Mouse (Mus musculus): ENCODE results near the gene Ankrd24. TPM values are rescaled to one million over a fixed set of nuclear protein-coding genes. Genes with fewer than 3 reads are reported as not detected.
A peak's percentile ranks its signal among the peaks of the same experiment; 100 is the strongest.
"Not testable (repeated sequence)": the region's sequence is repeated elsewhere in the genome, so short reads cannot be mapped to it uniquely, and the experiment has no call there.

The Ankrd24 gene
- total RNA-seq, 2 experiments from 2014 or later, result 37.9 to 44.6 TPM

DNA sequence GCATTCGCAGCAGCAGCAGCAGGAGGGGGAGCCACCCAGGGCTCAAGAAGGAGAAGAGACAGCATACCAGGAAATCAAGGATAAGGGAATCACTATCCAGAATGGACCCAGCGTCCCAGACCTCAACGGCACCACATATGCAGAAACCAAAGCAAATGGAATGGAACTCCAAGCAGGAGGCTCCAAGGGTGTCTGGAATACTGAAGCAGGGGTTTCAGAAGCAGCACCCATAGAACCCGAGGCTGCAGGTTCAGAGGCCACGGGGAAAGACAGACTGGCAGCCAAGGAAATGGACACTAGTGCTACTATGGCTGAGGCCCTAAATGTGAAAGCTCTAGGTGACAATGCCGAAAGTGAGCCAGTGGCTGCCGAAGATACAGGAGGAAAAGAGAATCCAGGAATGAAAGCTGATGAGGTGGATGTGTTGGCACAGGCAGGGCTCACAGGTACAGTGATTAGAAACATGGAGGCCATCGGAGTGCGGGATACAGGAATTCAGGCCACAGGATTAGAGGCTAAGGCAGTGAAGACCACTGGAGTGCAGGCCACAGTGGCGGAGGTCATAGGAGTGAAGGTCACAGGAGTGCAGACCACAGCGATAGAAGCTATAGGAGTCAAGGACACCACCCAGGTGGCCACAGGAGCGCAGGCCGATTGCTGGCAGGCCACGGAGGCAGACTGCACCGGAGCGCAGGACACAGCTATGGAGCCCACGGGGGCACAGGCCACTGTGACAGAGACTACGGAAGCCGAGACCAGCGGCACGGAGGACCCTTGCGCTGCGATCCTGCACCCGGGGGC, 14.5 kb downstream of the Ankrd24 start:
- no peak for DNase-seq
- intact Hi-C loops (cut with DNase I), result no loop called here

DNA sequence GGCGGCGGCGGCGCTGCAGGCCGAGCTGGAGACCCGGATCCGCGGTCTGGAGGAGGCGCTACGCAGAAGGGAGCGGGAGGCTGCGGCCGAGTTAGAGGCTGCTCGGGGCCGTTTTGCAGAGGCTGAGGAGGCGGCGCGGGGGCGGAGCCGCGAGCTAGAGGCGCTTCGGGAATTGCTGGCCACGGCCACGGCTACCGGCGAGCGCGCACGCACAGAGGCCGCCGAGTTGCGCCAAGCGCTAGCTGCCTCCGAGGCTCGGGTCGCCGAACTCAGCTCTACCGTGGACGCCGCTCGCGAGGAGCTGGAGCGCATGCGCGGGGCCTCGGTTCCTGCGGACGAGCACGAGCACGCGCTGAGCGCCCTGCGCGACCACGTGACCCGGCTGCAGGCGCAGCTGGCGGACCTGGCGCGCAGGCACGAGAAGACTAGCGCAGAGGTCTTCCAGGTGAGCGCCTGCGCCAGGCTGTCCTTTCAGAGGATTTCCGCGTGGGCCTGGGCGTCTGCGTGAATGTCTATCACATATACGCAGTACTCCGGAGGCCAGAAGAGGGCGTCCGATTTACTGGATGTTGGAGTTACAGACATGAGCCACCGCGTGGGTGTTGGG, 15.2 kb downstream of the Ankrd24 start:
- intact Hi-C loops (cut with DNase I), result no loop called here
- DNase-seq, result peak; percentile 98

DNA sequence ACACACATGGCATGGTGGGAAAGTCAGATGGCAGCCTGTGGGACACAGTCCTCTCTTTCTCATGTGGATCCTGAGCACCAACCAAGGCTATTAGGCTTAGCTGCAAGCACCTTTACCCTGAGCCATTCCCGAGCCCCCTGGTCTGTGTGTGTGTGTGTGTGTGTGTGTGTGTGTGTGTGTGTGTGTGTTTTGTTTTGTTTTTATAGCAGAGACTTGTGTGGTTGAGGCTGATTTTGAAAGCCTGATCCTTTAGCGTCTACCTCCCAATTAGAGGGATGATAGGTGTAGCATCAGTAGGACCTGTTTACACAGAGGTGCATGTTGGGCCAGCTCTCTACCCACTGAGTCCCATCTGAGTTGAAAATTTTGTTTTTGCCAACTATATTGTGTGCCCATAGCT, 15.8 kb downstream of the Ankrd24 start:
- DNase-seq, result no peak
- intact Hi-C loops (cut with DNase I), result no loop called here

DNA sequence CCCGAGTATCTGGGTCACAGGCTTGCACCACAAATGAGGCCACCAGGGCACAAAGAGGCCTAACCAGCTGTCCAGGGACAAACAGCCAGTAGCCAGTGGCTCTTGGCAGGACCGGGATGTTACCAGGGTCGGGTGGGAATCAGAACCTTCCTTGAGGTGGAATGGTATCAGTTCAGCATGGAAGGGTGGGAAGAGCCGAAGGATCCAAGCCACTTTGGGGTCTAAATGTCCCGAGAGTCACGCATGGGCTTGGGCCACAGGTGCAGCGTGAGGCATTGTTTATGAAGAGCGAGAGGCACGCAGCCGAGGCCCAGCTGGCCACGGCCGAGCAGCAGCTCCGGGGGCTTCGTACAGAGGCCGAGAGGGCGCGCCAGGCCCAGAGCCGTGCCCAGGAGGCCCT, 16.4 kb downstream of the Ankrd24 start:
- DNase-seq, result no peak
- intact Hi-C loops (cut with DNase I), result no loop called here

DNA sequence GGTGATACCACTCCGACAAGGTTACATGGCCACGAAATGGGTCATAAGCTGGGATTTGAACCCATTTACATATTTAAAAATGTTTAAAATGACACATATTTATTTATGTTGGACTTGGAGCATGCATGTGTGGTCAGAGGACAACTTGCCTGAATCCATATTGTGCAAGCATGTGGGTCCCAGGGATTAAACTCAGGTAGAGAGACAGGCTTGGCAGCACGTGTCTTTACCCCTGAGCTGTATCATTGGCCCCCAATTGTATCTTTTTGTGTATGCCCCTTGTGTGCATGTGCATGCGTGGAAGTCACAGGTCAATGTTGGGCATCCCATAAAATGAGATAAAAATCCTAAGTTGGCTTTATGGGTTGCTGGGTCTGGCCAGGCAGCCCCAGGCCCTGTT, 17.1 kb downstream of the Ankrd24 start:
- intact Hi-C loops (cut with DNase I), result no loop called here
- no peak for DNase-seq

DNA sequence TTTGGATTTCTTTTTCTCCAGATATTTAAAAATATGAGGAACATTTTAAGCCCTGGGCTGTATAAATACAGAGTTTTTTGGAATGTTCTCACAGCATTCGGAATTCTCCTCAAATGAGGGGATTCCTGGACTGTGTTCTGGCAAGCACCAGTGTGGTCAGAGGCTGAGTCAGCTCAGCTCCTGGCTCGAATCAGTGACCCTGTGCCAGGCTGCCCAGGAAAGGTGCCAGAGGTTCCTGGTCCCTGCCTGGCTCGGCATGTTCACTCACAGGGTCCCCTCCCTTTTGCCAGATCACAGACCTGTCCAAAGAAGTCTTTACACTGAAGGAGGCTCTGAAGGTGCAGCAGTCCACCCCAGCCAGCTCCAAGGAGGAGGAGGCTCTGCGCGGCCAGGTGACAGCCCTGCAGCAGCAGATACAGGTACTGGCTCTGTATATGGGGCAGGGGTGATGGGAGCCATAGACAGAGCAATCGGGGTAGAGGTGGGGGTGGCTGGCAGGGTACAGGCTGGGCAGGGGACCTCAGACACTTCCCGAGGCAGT, 17.7 kb downstream of the Ankrd24 start:
- intact Hi-C loops (cut with DNase I), result no loop called here
- DNase-seq, result no peak

DNA sequence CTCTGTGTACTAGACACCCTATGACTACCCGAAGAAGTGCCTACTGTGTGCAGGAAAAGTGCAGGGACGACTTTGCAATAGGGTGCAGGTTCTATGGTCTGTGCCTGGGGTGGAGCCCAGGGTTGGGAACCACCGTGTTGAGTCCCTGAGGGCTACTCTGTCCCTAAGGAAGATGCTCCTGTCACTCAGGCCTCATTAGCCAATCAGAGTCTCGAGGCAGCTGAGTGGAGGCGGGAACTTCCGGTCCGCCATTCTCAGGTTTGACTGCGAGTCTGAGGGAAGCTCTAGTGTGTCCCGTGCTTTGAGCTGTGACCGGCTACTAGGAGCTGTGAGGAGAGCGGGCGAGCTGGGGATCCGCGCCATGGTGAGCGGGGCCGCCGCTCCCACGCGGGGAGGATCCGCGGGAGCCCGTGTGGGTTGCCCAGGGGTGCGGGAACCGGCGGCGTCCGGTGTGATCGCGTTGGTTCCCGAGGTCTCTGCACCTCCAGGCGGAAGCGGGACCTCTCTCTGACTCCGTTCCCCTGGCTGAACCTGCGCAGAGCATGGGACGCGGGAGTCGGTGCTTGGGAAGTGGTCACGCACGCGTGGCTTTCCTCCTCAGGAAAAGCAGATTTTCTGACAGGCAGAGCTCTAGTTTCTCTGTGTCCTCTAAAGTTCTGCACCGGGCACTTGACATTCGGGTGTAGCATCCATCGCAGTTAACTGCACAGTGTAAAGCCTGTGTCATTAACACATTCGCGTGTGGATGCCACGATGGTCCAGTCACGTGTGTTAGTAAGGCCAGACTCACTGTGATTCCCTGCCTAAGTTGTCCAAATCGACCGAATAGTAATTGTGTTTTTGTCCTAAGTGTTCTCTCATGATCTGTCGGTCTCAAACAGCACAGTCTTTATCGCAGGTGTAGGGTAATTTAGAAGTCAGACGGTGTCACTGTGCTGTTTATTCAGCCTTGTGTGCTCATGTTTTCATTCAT, 20.7 kb downstream of the Ankrd24 start, which contains the start of gene Gm10778:
Gene Gm10778 (plus strand): TSS at position 257 of the 973 bp plus-strand sequence.
- DNase-seq, result peak; percentile 84
- intact Hi-C loops (cut with DNase I), result not testable (repeated sequence)

DNA sequence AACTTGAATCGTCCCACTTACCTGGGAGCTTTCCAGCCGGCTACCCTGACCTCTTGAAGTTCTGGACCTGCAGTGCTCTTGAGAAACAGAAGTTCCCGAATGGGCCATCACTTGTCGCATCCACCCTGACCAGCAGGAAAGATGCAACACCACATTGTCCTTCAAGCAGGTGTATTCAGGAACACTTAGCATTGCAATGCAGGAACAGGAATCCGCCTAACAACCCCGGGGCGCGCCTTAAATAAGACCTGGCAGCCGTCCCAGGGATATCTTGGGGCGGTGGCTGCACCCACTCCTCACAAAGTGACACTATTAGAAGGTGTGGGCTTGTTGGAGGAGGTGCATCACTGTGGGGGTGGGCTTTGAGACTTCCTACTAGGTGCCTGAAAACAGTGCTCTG, 26.8 kb downstream of the Ankrd24 start:
- DNase-seq, result no peak
- intact Hi-C loops (cut with DNase I), result no loop called here

DNA sequence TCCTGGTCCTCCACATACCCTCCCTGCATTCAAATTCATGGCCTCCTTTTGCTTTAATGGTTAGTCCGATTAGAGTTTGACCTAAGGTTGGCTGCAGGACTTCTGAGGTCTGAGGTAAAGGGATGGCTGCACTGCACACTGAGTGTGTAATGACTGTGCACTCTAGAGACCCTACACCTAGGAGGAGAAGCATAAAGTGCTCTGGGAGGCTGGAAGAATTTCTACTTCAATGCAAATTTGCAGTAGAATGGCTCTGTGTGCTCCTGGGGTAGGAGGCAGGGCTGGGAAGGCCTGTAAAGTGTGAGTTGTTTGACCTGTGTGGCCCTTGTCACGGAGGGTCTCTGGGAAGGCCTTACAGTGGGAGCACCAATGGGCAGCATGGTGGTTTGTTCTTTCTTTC, 27.8 kb downstream of the Ankrd24 start:
- intact Hi-C loops (cut with DNase I), result no loop called here
- no peak for DNase-seq

DNA sequence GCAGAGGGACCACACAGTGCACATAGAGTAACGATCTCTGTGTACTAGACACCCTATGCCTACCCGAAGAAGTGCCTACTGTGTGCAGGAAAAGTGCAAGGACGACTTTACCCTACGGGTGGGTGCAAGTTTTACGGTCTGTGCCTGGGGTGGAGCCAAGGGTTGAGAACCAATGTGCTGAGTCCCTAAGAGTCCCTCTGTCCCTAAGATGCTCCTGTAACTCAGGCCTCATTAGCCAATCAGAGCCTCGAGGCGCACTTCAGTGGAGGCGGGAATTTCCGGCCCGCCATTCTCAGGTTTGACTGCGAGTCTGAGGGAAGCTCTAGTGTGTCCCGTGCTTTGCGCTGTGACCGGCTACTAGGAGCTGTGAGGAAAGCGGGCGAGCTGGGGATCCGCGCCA, 58.8 kb downstream of the Ankrd24 start:
- intact Hi-C loops (cut with DNase I); DNase-seq: not testable (repeated sequence)

Other genes starting within 250 kb of the Ankrd24 start
- 10 to 100 TPM; 58.8 to 61.5 TPM for gene Dohh, start 244.1 kb upstream of the Ankrd24 start, total RNA-seq (2021)
- gene Gm48551, start 244.1 kb upstream of the Ankrd24 start, total RNA-seq (2021), result 1 to 10 TPM; 3.7 to 4.4 TPM
- gene Gm48552, start 239.5 kb upstream of the Ankrd24 start, total RNA-seq (2021), result 1 to 10 TPM; 2.7 to 5.9 TPM
- gene Smim24, start 235.5 kb upstream of the Ankrd24 start, total RNA-seq (2021), result 1 to 10 TPM; 1.5 to 2.3 TPM
- 10 to 100 TPM; 29.5 to 31.1 TPM for gene Nfic, start 172.9 kb upstream of the Ankrd24 start, total RNA-seq (2021)
- 100 to 1,000 TPM; 303 to 316 TPM for gene Celf5, start 145.8 kb upstream of the Ankrd24 start, total RNA-seq (2021)
- gene Ncln, start 132.1 kb upstream of the Ankrd24 start, total RNA-seq (2021), result 100 to 1,000 TPM; 104 to 105 TPM
- gene S1pr4, start 128.4 kb upstream of the Ankrd24 start, total RNA-seq (2021), result under 1 TPM; 0.14 to 0.66 TPM
- gene Gna15, start 104.3 kb upstream of the Ankrd24 start, total RNA-seq (2021), result 1 to 10 TPM; 1.1 to 1.6 TPM
- gene Gna11, start 83.3 kb upstream of the Ankrd24 start, total RNA-seq (2021), result 100 to 1,000 TPM; 116 to 117 TPM
- 100 to 1,000 TPM; 474 to 479 TPM for gene Aes, start 69.1 kb upstream of the Ankrd24 start, total RNA-seq (2021)
- gene Tle2, start 54.0 kb upstream of the Ankrd24 start, total RNA-seq (2021), result 10 to 100 TPM; 34.0 to 44.5 TPM
- 1 to 10 TPM; 2.2 to 3.2 TPM for gene Tle6, start 27.5 kb upstream of the Ankrd24 start, total RNA-seq (2021)
- gene BC025920, start 22.3 kb upstream of the Ankrd24 start, total RNA-seq (2021), result 1 to 10 TPM; 2.5 to 2.7 TPM
- gene Sirt6, start 743 bp upstream of the Ankrd24 start, total RNA-seq (2021), result 10 to 100 TPM; 37.4 to 38.1 TPM
- 1 to 10 TPM; 5.4 to 5.5 TPM for gene Gm10778, start 20.5 kb downstream of the Ankrd24 start, total RNA-seq (2021)
- 10 to 100 TPM; 10.5 to 13.1 TPM for gene Zfp433, start 76.3 kb downstream of the Ankrd24 start, total RNA-seq (2021)
- gene Gm3055, start 142.6 kb downstream of the Ankrd24 start, total RNA-seq (2021), result 10 to 100 TPM in 1 of 2 experiments, 1 to 10 TPM in 1; 9.3 to 11.1 TPM
- 1 to 10 TPM; 2.8 to 3.0 TPM for gene Gm4767, start 183.6 kb downstream of the Ankrd24 start, total RNA-seq (2021)
- gene Gm32687, start 235.4 kb downstream of the Ankrd24 start, total RNA-seq (2021), result 1 to 10 TPM; 5.1 to 6.1 TPM

All from left cerebral cortex, postnatal 4 days (tissue).